Mouse (Mus musculus): ENCODE results near the gene Ankrd65. TPM values are rescaled to one million over a fixed set of nuclear protein-coding genes. Genes with fewer than 3 reads are reported as not detected.

The Ankrd65 gene
- polyA plus RNA-seq, 1 experiment from 2014 or later = 0.32 TPM

DNA sequence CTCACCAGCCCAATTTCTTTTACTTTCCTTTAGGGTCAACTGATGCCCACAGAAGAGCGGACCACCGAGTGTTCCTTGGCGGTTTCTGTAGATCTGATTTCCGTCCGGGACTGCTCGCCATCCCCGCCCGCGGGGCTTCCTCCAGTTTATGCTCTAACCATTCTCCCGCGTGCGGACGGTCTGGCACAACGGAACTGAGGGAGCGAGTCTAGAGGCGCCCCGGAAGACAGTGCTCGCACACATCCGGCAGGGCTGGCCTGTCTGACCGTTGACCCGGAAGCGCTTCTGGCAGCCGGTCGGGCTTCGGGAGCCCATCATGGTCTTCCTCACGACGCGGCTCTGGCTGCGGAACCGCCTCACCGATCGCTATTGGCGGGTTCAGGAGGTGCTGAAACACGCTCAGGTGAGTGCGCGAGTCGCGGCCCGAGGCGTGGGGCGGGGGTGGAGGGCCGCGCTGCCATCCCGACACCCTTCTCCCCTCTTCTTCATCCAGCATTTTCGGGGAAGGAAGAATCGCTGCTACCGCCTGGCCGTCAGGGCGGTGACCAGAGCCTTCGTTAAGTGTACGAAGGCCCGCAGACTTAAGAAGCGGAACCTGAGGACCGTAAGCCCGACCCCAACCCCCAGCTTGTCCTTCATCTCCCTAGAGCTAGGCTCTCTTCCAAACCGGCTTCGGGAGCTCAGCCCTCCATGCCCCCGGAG is 13.3 kb downstream of the Ankrd65 start:
- peak; percentile 98 for ATAC-seq (ENCODE audit: low FRiP score, low TSS enrichment)
- under 1% methylated on average over 58 of the region's 58 CpGs for WGBS
- Histone ChIP-seq H3K4me1 (ENCODE audit: insufficient read depth, low read length) (peaks cover 20% of the 10 kb centered on the region), H3K36me3 (ENCODE audit: insufficient read depth, low read length) (peaks cover 13% of the 10 kb centered on the region), H3K4me2 (replicated peaks; ENCODE audit: low read depth, low read length) (peak overlapping the region; percentile 64), H3K9me3 (ENCODE audit: low read length) (no peaks in the 10 kb centered on the region), H3K4me3 (ENCODE audit: low read length) (peak overlapping the region; percentile 90), H3K27ac (ENCODE audit: low read length) (peak overlapping the region; percentile 77), H3K9ac (replicated peaks; ENCODE audit: low read length) (peak overlapping the region; percentile 89), H3K27me3 (ENCODE audit: insufficient read depth, low read length) (no peaks in the 10 kb centered on the region)

DNA sequence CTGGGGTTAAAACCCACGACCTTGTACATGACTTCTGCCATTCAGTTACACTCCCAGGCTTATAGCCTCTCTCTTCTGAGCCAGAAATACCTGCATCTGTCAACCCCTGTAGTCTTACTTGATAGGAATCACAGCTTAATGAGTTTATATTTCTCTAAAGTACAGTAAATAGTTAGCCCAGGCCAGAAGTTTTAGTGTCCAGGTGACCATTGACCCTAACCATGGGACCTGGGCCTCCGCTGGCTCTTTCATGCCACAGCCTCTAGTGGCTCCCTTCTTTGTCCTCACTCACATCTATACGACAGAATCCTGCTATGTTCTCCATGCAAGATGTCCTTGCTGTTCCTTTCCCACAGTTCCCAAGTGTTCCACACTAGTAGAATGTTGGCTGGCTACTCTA is 17.6 kb downstream of the Ankrd65 start:
- no peak for ATAC-seq (ENCODE audit: low FRiP score, low TSS enrichment)
- no peak overlapping the region for H3K9ac ChIP-seq (replicated peaks; ENCODE audit: low read length)
- no peaks in the 10 kb centered on the region for H3K27me3 ChIP-seq (ENCODE audit: insufficient read depth, low read length)
- no peak overlapping the region for H3K4me2 ChIP-seq (replicated peaks; ENCODE audit: low read depth, low read length)
- no peak overlapping the region for H3K27ac ChIP-seq (ENCODE audit: low read length)
- peaks cover 21% of the 10 kb centered on the region for H3K4me1 ChIP-seq (ENCODE audit: insufficient read depth, low read length)
- WGBS = 84% methylated on average over 3 of the region's 3 CpGs
- H3K9me3 ChIP-seq (ENCODE audit: low read length) = no peaks in the 10 kb centered on the region
- no peak overlapping the region for H3K4me3 ChIP-seq (ENCODE audit: low read length)
- peaks cover 35% of the 10 kb centered on the region for H3K36me3 ChIP-seq (ENCODE audit: insufficient read depth, low read length)

DNA sequence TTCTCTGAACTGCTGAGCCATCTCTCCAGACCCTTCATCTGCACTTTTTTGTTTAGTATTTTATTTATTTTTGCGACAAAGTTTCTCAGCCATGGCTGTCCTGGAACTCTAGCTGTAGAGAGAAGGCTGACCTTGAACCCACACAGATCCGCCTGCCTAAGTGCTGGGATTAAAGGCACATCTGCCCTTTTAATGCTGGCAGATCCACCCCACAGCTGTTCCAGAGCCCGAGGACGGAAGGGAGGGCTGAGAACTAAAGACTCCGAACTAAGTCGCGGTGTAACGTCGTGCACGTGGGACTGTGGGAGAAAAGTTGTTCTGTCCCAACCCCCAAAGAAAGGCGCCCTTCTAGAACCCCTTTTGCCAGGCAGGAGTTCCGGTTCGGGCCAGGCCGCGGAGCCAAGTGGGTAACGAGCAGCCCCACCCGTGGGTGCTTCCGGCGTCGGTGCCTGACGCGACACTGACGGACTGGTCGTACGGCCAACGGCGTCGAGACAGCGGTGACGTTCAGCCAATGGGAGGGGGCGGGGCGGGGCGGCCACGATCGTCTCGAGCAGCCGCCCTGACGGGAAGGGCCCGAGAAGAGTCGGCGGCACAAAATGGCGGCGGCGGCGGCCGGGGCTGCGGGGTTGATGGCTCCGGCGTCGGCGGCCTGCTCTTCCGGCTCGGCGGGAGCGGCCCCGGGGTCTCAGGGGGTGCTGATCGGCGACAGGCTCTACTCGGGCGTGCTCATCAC is 21.9 kb downstream of the Ankrd65 start, which contains the start of gene Ccnl2:
Gene Ccnl2 (plus strand): TSS at position 561 of the 736 bp plus-strand sequence.
- peak within 1 kb of the TSS; percentile 99 for H3K9ac ChIP-seq (replicated peaks; ENCODE audit: low read length)
- under 1% methylated on average over 59 of the region's 60 CpGs for WGBS
- H3K27ac ChIP-seq (ENCODE audit: low read length) = peak within 1 kb of the TSS; percentile 94
- H3K9me3 ChIP-seq (ENCODE audit: low read length) = no peaks in the 10 kb centered on the region
- peaks cover 66% of the 10 kb centered on the region for H3K36me3 ChIP-seq (ENCODE audit: insufficient read depth, low read length)
- peak within 1 kb of the TSS; percentile 89 for H3K4me3 ChIP-seq (ENCODE audit: low read length)
- H3K4me2 ChIP-seq (replicated peaks; ENCODE audit: low read depth, low read length) = peak within 1 kb of the TSS; percentile 78
- peak; percentile 99 for ATAC-seq (ENCODE audit: low FRiP score, low TSS enrichment)
- H3K27me3 ChIP-seq (ENCODE audit: insufficient read depth, low read length) = no peaks in the 10 kb centered on the region
- peaks cover 18% of the 10 kb centered on the region for H3K4me1 ChIP-seq (ENCODE audit: insufficient read depth, low read length)

DNA sequence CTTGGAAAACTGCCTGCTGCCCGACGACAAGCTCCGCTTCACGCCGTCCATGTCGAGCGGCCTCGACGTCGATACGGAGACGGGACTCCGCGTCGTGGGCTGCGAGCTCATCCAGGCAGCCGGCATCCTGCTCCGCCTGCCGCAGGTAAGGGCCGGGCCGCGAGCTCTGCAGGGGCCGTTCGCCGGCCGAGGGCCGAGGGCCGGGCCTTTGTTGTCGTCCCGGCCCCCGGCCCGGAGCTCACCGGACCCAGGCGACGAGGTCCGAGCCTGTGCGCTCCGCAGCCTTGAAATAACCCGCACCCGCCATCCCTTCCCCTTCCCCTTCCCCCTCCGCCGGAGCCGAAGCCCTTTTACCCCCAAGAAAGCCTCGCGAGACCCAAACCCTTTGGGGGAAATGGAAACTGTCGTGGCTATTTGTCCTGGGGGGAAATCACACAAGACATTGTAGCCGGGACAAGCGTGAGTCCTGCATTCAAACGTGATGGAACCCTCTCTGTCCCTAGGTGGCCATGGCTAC is 22.5 kb downstream of the Ankrd65 start:
- ATAC-seq (ENCODE audit: low FRiP score, low TSS enrichment) = peak; percentile 41
- Histone ChIP-seq H3K36me3 (ENCODE audit: insufficient read depth, low read length) (peaks cover 67% of the 10 kb centered on the region), H3K4me1 (ENCODE audit: insufficient read depth, low read length) (peaks cover 18% of the 10 kb centered on the region), H3K27me3 (ENCODE audit: insufficient read depth, low read length) (no peaks in the 10 kb centered on the region), H3K9ac (replicated peaks; ENCODE audit: low read length) (peak overlapping the region; percentile 99), H3K27ac (ENCODE audit: low read length) (peak overlapping the region; percentile 87), H3K9me3 (ENCODE audit: low read length) (no peaks in the 10 kb centered on the region), H3K4me2 (replicated peaks; ENCODE audit: low read depth, low read length) (peak overlapping the region; percentile 78), H3K4me3 (ENCODE audit: low read length) (peak overlapping the region; percentile 89)
- 0% methylated on average over 49 of the region's 49 CpGs for WGBS

DNA sequence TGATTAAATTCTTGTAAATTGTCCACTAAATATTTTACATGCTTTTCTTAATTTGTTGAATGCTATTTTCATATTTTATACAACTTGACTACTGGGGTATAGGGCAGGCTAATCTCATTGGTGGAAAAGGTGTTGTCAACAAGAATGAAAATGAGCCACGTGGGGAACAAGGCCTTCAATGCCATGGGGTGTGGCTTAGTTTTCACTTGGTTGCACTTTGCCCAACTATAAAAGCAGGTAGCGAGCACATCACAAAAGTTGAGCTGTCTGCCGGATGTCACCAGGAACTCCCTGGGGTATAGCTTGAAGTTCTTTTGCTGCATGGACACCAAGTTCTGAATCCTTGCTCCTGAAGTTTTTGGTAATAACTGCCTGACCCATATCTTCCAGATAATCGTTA is 27.3 kb downstream of the Ankrd65 start:
- WGBS = 79% methylated on average over 4 of the region's 4 CpGs
- Histone ChIP-seq H3K4me2 (replicated peaks; ENCODE audit: low read depth, low read length) (no peak overlapping the region), H3K9me3 (ENCODE audit: low read length) (no peaks in the 10 kb centered on the region), H3K9ac (replicated peaks; ENCODE audit: low read length) (no peak overlapping the region), H3K36me3 (ENCODE audit: insufficient read depth, low read length) (peaks cover 78% of the 10 kb centered on the region), H3K27me3 (ENCODE audit: insufficient read depth, low read length) (no peaks in the 10 kb centered on the region), H3K4me3 (ENCODE audit: low read length) (no peak overlapping the region), H3K4me1 (ENCODE audit: insufficient read depth, low read length) (peaks cover 13% of the 10 kb centered on the region), H3K27ac (ENCODE audit: low read length) (no peak overlapping the region)
- no peak for ATAC-seq (ENCODE audit: low FRiP score, low TSS enrichment)

DNA sequence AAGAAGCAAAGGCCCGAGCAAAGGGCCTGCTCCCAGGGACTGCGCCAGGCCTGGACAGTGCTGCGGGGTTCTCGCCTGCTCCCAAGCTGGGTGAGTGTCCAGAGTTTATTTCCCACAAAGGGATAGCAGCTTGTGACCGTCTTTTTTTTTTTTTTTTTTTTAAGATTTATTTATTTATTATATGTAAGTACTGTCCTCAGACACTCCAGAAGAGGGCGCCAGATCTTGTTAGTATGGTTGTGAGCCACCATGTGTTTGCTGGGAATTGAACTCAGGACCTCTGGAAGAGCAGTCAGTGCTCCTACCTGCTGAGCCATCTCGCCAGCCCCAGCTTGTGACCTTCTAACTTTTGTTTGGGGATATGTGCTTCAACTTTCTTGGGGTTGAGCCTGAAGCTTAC is 30.8 kb downstream of the Ankrd65 start:
- Histone ChIP-seq H3K4me1 (ENCODE audit: insufficient read depth, low read length) (no peaks in the 10 kb centered on the region), H3K27ac (ENCODE audit: low read length) (no peak overlapping the region), H3K36me3 (ENCODE audit: insufficient read depth, low read length) (peaks cover 87% of the 10 kb centered on the region), H3K9ac (replicated peaks; ENCODE audit: low read length) (no peak overlapping the region), H3K9me3 (ENCODE audit: low read length) (no peaks in the 10 kb centered on the region), H3K4me2 (replicated peaks; ENCODE audit: low read depth, low read length) (no peak overlapping the region), H3K4me3 (ENCODE audit: low read length) (no peak overlapping the region), H3K27me3 (ENCODE audit: insufficient read depth, low read length) (no peaks in the 10 kb centered on the region)
- ATAC-seq (ENCODE audit: low FRiP score, low TSS enrichment) = no peak
- 80% methylated on average over 7 of the region's 7 CpGs for WGBS

DNA sequence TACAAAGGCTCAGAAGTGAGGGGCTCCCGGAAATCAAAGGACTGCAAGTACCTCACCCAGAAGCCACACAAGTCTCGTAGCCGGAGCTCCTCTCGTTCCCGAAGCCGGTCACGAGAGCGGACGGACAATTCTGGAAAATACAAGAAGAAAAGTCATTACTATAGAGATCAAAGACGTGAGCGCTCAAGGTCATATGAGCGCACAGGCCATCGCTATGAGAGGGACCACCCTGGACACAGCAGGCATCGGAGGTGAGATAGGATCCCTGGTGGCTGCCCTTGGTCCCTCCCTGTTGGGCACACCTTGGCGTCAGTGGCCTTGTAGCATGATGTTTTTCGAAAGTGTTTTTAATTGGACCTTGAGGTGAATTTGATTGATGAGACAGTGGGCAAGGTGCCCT is 33.2 kb downstream of the Ankrd65 start:
- Histone ChIP-seq H3K4me2 (replicated peaks; ENCODE audit: low read depth, low read length) (no peak overlapping the region), H3K9me3 (ENCODE audit: low read length) (no peaks in the 10 kb centered on the region), H3K36me3 (ENCODE audit: insufficient read depth, low read length) (peaks cover 72% of the 10 kb centered on the region), H3K27ac (ENCODE audit: low read length) (no peak overlapping the region), H3K27me3 (ENCODE audit: insufficient read depth, low read length) (no peaks in the 10 kb centered on the region), H3K9ac (replicated peaks; ENCODE audit: low read length) (no peak overlapping the region), H3K4me1 (ENCODE audit: insufficient read depth, low read length) (no peaks in the 10 kb centered on the region), H3K4me3 (ENCODE audit: low read length) (no peak overlapping the region)
- 93% methylated on average over 16 of the region's 16 CpGs for WGBS
- ATAC-seq (ENCODE audit: low FRiP score, low TSS enrichment) = no peak

DNA sequence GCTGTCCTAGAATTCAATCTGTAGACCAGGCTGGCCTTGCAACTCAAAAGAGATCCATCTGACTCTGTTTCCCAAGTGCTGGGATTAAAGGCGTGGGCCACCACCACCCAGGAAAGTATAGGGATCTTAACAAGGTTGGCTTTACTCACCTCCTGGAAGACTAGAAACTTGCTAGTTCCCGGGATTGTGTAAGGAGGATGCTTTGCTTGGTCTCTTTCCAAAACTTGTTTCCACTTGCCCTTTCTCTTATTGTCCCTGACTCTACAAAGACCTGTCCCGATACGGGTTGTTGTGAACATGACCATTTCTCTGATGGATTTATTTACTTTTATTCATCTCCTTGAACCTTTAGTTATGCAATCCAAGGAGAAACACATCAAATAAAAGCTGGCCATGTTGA is 39.6 kb downstream of the Ankrd65 start:
- Histone ChIP-seq H3K27me3 (ENCODE audit: insufficient read depth, low read length) (no peaks in the 10 kb centered on the region), H3K4me2 (replicated peaks; ENCODE audit: low read depth, low read length) (no peak overlapping the region), H3K4me3 (ENCODE audit: low read length) (no peak overlapping the region), H3K9me3 (ENCODE audit: low read length) (no peaks in the 10 kb centered on the region), H3K27ac (ENCODE audit: low read length) (no peak overlapping the region), H3K9ac (replicated peaks; ENCODE audit: low read length) (no peak overlapping the region), H3K36me3 (ENCODE audit: insufficient read depth, low read length) (peaks cover 20% of the 10 kb centered on the region), H3K4me1 (ENCODE audit: insufficient read depth, low read length) (peaks cover 22% of the 10 kb centered on the region)
- WGBS = 90% methylated on average over 4 of the region's 4 CpGs
- ATAC-seq (ENCODE audit: low FRiP score, low TSS enrichment) = no peak

DNA sequence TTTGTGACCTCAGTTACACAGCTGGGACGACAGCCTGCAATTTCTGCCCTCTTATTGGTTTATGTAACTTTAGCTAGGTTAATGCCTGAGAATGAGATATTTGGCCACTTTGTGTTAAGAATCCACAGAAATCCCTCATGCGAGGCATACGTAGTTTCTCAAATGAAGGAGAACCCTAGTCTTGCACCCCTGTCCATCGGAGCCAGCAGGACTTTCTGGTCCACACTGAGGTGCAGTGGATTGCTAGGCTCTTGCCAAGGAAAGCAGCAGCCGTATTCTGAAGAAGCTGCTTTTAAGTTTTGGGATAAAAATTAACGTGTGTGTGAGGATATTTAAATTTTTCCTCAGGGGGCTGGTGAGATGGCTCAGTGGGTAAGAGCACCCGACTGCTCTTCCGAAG is 40.4 kb downstream of the Ankrd65 start:
- Histone ChIP-seq H3K9me3 (ENCODE audit: low read length) (no peaks in the 10 kb centered on the region), H3K36me3 (ENCODE audit: insufficient read depth, low read length) (peaks cover 13% of the 10 kb centered on the region; the same call in 1 of the 2 replicates), H3K4me2 (replicated peaks; ENCODE audit: low read depth, low read length) (peak overlapping the region; percentile 96), H3K4me3 (ENCODE audit: low read length) (peak overlapping the region; percentile 93), H3K4me1 (ENCODE audit: insufficient read depth, low read length) (peaks cover 22% of the 10 kb centered on the region), H3K9ac (replicated peaks; ENCODE audit: low read length) (no peak overlapping the region), H3K27ac (ENCODE audit: low read length) (0 out of 2 replicates have a peak overlapping the region, but pooled peaks have one; percentile 44), H3K27me3 (ENCODE audit: insufficient read depth, low read length) (no peaks in the 10 kb centered on the region)
- ATAC-seq (ENCODE audit: low FRiP score, low TSS enrichment) = no peak
- 48% methylated on average over 8 of the region's 8 CpGs for WGBS

Measured in kidney, embryonic 16.5 days (tissue).